Mouse (Mus musculus): ENCODE data around the gene 5730596B20Rik. TPM values are rescaled to one million over a fixed set of nuclear protein-coding genes. Genes with fewer than 3 reads are reported as not detected.

Gene 5730596B20Rik
- polyA plus RNA-seq, 1 experiment from 2014 or later = 2.8 TPM

DNA sequence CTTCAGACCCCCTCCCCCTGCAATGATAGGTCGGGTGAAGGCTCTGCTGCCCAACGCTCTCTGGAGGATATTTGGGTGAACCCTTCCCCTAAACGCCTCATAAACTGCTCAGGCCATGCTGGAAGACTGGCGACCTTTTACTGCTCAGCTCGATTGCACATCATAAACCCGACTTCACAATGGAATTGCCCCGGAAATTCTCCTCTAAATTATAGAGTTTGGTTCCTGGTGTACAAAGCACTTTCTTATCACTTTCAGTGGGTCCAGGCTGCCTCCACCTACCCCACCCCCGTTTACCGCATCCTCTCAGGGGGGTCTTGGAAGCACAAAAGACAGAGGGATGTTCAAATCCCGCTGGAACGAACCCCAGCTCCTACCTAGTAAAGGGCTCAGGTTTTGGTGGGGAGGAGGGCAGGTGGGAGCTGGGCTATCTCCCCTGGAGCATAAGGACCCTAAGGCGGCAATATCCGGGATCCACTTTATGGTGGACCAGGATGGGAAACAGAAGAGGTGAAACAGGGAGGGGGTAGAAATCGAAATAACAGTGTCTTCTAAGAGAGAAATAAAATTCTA, 41.4 kb downstream of the 5730596B20Rik start:
- Histone ChIP-seq H3K27ac (ENCODE audit: low read depth) (no peak overlapping the region), H3K4me2 (ENCODE audit: low read length) (peak overlapping the region; percentile 96; the same call in 1 of the 2 replicates), H3K4me1 (replicated peaks; ENCODE audit: control insufficient read depth, insufficient read depth, low read length) (peaks cover 24% of the 10 kb centered on the region; the same call in 1 of the 2 replicates), H3K4me3 (ENCODE audit: low read depth, low read length) (no peak overlapping the region), H3K27me3 (replicated peaks; ENCODE audit: control insufficient read depth, insufficient read depth, low read length) (peaks cover 95% of the 10 kb centered on the region), H3K36me3 (ENCODE audit: control insufficient read depth, insufficient read depth, low read length) (no peaks in the 10 kb centered on the region), H3K9me3 (ENCODE audit: control insufficient read depth, low read length) (no peaks in the 10 kb centered on the region), H3K9ac (ENCODE audit: low read length) (no peak overlapping the region)
- DNase-seq (ENCODE audit: low spot score) (no peak), ATAC-seq (replicated peaks; ENCODE audit: low FRiP score, low TSS enrichment, low read depth) (no peak)
- WGBS = 38% methylated on average over 14 of the region's 14 CpGs

DNA sequence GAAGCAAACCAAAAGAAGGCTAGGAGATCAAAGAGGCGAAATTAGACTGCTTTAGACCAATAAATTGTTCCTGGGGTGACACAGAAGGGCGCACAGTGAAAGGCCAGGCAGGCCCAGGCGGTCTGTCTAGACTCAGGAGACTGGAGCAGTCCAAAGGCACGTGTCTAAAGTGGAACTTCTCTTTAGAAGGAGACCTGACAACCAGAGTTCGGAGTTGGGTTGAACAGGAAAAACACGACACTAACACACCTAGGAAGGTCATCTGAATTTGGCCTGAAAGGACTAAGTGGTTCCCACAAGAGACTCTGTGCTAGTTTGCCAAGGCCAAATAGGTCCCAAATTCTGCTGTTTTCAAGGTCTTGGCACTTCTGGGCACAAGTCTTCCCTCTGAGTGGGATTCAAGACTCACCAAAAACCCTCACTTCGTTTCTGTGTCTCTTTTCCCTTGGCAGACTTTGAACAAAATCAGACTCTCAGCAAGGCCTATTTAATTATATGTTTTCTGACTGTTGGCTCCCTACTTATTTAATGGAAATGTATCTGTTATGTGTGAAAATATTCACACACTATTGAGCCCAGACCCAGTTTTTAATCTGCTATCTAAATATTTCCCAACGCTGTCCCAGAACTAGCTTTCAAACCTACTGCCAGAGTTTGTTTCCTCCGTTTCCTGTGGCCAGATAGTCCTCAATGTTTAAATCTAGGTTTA, 42.1 kb downstream of the 5730596B20Rik start:
- Histone ChIP-seq H3K27me3 (replicated peaks; ENCODE audit: control insufficient read depth, insufficient read depth, low read length) (peaks cover 95% of the 10 kb centered on the region), H3K4me3 (ENCODE audit: low read depth, low read length) (no peak overlapping the region), H3K9ac (ENCODE audit: low read length) (no peak overlapping the region), H3K4me1 (replicated peaks; ENCODE audit: control insufficient read depth, insufficient read depth, low read length) (peaks cover 23% of the 10 kb centered on the region; the same call in 1 of the 2 replicates), H3K4me2 (ENCODE audit: low read length) (peak overlapping the region; percentile 96), H3K9me3 (ENCODE audit: control insufficient read depth, low read length) (no peaks in the 10 kb centered on the region), H3K36me3 (ENCODE audit: control insufficient read depth, insufficient read depth, low read length) (no peaks in the 10 kb centered on the region), H3K27ac (ENCODE audit: low read depth) (no peak overlapping the region)
- 54% methylated on average over 9 of the region's 9 CpGs for whole genome bisulfite sequencing
- DNase-seq (ENCODE audit: low spot score) = no peak
- ATAC-seq (replicated peaks; ENCODE audit: low FRiP score, low TSS enrichment, low read depth) = no peak

DNA sequence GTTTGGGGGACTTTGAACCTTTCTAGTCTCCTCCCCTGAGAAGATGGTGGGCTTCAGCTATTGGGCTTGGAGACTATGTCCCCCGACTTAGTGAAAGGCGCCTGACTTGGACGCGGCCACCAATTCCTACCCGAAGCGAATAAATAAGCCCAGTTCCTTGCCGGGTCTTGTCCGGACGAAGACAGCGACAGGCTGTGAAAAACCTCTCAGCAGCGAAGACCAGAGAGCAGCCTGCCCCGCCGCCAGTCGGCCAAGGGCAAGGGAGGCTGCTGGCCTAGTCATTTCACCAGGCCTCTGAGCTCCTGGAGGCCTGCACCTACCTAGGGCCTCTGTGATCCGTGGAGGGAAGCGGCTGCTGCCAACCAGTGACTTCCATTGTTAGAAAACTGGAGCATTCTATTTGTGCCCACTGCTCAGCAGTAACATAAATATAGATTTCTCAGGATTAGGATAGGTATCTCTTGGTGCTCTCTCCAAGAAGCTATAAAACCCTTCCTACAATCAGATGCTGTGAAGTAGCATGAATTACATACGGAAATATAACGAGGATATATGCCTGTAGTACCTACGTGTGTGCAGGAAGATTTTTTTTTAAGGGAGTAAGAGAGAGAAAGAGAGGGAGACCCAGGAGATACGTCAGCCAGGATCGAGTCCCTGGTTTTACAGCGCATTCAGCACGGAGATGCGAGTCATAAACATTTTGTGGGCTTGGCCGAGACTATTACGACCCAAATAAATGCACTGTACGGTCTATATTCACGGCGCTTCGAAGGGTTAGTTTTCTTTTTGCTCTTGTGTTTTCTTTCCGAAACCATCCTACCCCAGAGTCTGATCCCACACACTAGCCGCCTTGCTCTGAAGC, 42.9 kb downstream of the 5730596B20Rik start:
- Histone ChIP-seq H3K9me3 (ENCODE audit: control insufficient read depth, low read length) (no peaks in the 10 kb centered on the region), H3K4me1 (replicated peaks; ENCODE audit: control insufficient read depth, insufficient read depth, low read length) (peaks cover 23% of the 10 kb centered on the region; the same call in 1 of the 2 replicates), H3K36me3 (ENCODE audit: control insufficient read depth, insufficient read depth, low read length) (no peaks in the 10 kb centered on the region), H3K9ac (ENCODE audit: low read length) (peak overlapping the region; percentile 64; the same call in 1 of the 2 replicates), H3K4me2 (ENCODE audit: low read length) (peak overlapping the region; percentile 96), H3K27ac (ENCODE audit: low read depth) (peak overlapping the region; percentile 84; the same call in 1 of the 2 replicates), H3K27me3 (replicated peaks; ENCODE audit: control insufficient read depth, insufficient read depth, low read length) (peaks cover 95% of the 10 kb centered on the region), H3K4me3 (ENCODE audit: low read depth, low read length) (peak overlapping the region; percentile 59)
- ATAC-seq (replicated peaks; ENCODE audit: low FRiP score, low TSS enrichment, low read depth) (no peak), DNase-seq (ENCODE audit: low spot score) (peak; percentile 85)
- 37% methylated on average over 32 of the region's 32 CpGs for WGBS

DNA sequence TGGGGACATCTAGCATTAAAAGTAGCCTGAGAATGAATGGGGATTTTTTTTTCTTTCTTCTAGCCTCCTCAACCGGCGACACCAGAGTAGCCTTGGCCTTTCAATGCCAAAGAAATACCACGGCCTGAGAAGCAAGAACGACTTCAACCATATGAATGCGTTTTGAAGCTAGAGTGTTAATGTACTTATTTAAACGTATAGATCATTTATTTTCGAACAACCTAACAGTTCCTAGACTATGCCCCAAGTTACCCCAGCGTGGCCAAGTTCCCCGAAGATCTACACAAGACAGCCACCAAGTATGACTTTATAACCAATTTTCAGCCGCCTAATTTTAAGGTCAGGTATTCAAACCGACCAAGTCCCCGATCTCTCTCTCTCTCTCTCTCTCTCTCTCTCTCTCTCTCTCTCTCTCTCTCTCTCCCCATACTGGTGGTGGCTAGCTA, 43.6 kb downstream of the 5730596B20Rik start:
- ATAC-seq (replicated peaks; ENCODE audit: low FRiP score, low TSS enrichment, low read depth) (no peak), DNase-seq (ENCODE audit: low spot score) (no peak)
- Histone ChIP-seq H3K9me3 (ENCODE audit: control insufficient read depth, low read length) (no peaks in the 10 kb centered on the region), H3K4me3 (ENCODE audit: low read depth, low read length) (peak overlapping the region; percentile 59), H3K4me2 (ENCODE audit: low read length) (peak overlapping the region; percentile 96), H3K27me3 (replicated peaks; ENCODE audit: control insufficient read depth, insufficient read depth, low read length) (peaks cover 95% of the 10 kb centered on the region), H3K36me3 (ENCODE audit: control insufficient read depth, insufficient read depth, low read length) (no peaks in the 10 kb centered on the region), H3K4me1 (replicated peaks; ENCODE audit: control insufficient read depth, insufficient read depth, low read length) (peaks cover 19% of the 10 kb centered on the region; the same call in 1 of the 2 replicates), H3K27ac (ENCODE audit: low read depth) (peak overlapping the region; percentile 84; the same call in 1 of the 2 replicates), H3K9ac (ENCODE audit: low read length) (peak overlapping the region; percentile 64)
- 16% methylated on average over 12 of the region's 12 CpGs for WGBS

DNA sequence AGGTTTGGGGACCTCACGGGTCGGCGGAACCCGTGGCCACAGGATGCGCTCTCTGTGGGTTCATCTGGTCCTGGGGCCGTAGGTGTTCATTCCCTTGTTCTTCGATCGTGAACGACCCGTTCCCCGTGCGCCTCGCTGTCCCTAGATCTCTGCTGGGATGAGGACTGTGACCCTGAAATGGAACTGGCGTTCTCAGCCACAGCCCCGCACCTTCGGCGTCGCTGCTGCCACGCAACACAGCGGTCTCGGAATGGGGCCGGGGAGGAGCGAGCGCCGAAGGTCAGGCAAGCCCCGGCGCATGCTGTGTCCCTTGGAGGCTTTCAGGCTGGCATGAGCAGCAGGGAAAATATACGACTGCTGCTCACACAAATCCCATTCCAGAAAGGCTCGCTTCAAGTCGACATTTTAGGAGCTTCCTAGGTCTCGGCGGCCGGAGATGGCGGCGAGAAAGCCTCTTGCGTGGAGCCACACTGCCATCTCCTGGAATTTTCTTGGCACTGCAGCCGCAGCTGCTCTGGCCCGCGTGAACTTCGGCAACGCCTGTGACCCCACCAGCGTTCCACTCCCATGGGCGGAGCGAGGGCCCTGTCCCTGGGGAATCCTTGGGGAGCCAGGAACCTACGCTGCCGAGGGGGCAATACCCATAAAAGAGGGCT, 44.2 kb downstream of the 5730596B20Rik start, which contains the start of gene Hoxa7:
TSS of gene Hoxa7 (minus strand) at position 518 of the 656 bp plus-strand sequence.
- WGBS = 2% methylated on average over 46 of the region's 46 CpGs
- Histone ChIP-seq H3K9ac (ENCODE audit: low read length) (peak within 1 kb of the TSS; percentile 64), H3K27me3 (replicated peaks; ENCODE audit: control insufficient read depth, insufficient read depth, low read length) (peaks cover 95% of the 10 kb centered on the region), H3K4me1 (replicated peaks; ENCODE audit: control insufficient read depth, insufficient read depth, low read length) (peaks cover 15% of the 10 kb centered on the region; the same call in 1 of the 2 replicates), H3K4me3 (ENCODE audit: low read depth, low read length) (peak within 1 kb of the TSS; percentile 59), H3K4me2 (ENCODE audit: low read length) (peak within 1 kb of the TSS; percentile 96), H3K36me3 (ENCODE audit: control insufficient read depth, insufficient read depth, low read length) (no peaks in the 10 kb centered on the region), H3K9me3 (ENCODE audit: control insufficient read depth, low read length) (no peaks in the 10 kb centered on the region), H3K27ac (ENCODE audit: low read depth) (peak within 1 kb of the TSS; percentile 84)
- ATAC-seq (replicated peaks; ENCODE audit: low FRiP score, low TSS enrichment, low read depth) (peak; percentile 45), DNase-seq (ENCODE audit: low spot score) (peak; percentile 98)

DNA sequence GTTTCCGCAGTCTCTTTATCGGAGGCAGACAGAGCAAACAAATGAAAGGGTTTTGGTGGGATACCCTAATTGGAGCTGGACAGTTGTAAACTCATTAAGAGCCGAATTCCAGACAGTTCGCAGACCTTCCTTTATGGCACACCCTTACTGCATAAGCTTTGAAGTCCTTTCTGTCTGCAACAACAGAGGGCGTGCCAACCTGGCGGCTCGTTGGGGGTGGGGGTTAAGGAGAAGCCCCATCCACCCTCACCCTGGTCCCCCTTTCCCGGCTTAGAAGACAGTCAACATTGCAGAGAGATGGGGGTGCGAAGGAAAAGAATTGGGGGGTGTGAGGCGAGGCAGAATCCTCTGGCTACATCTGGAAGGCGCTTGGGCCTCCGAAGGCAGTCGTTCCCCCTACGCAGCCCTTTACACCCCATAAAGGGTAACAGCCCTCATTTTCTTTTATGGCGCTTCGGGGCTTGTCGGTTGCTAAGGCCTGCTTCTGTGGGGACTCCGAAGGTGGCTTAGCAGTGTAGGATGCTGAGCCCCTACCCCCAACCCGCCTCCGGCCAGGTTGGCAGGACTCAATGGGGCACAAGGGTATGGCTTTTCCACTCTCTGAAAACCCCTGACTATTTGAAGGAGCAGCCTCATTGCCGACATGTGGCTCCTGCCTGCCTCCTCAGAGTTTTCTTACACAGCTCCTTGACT, 44.8 kb downstream of the 5730596B20Rik start:
- H3K9me3 ChIP-seq (ENCODE audit: control insufficient read depth, low read length) = no peaks in the 10 kb centered on the region
- ATAC-seq (replicated peaks; ENCODE audit: low FRiP score, low TSS enrichment, low read depth) (0 out of 2 replicates have a peak, but pooled peaks have one; percentile 10), DNase-seq (ENCODE audit: low spot score) (no peak)
- H3K9ac ChIP-seq (ENCODE audit: low read length) = peak overlapping the region; percentile 36; the same call in 1 of the 2 replicates
- H3K36me3 ChIP-seq (ENCODE audit: control insufficient read depth, insufficient read depth, low read length) = no peaks in the 10 kb centered on the region
- WGBS = 11% methylated on average over 21 of the region's 21 CpGs
- peak overlapping the region; percentile 59 for H3K4me3 ChIP-seq (ENCODE audit: low read depth, low read length)
- peak overlapping the region; percentile 96 for H3K4me2 ChIP-seq (ENCODE audit: low read length)
- peaks cover 96% of the 10 kb centered on the region for H3K27me3 ChIP-seq (replicated peaks; ENCODE audit: control insufficient read depth, insufficient read depth, low read length)
- H3K27ac ChIP-seq (ENCODE audit: low read depth) = peak overlapping the region; percentile 84
- peaks cover 15% of the 10 kb centered on the region; the same call in 1 of the 2 replicates for H3K4me1 ChIP-seq (replicated peaks; ENCODE audit: control insufficient read depth, insufficient read depth, low read length)

DNA sequence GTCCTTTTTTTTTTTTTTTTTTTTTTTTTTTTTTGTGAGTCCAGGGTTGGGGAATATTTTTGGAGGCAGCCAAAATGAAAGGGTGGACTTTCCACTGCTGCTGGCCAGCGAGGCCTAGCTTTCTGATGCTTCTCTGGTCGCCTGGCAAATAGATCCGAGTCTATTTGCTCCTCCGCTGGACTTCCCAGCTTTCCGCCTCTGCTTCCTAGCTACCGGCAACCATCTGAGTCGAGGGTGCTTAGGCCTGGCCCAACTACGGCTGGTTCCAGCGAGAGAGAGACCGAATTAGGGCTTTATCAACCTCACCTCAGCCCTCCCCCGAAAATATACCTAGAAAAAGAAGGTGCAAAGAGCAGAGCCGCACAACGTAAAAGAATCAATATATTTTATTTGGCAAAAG, 45.4 kb downstream of the 5730596B20Rik start:
- ATAC-seq (replicated peaks; ENCODE audit: low FRiP score, low TSS enrichment, low read depth) = no peak
- peak overlapping the region; percentile 59 for H3K4me3 ChIP-seq (ENCODE audit: low read depth, low read length)
- H3K4me2 ChIP-seq (ENCODE audit: low read length) = peak overlapping the region; percentile 96
- peaks cover 10% of the 10 kb centered on the region; the same call in 1 of the 2 replicates for H3K4me1 ChIP-seq (replicated peaks; ENCODE audit: control insufficient read depth, insufficient read depth, low read length)
- H3K9ac ChIP-seq (ENCODE audit: low read length) = peak overlapping the region; percentile 57; the same call in 1 of the 2 replicates
- WGBS = 32% methylated on average over 13 of the region's 13 CpGs
- no peak for DNase-seq (ENCODE audit: low spot score)
- H3K9me3 ChIP-seq (ENCODE audit: control insufficient read depth, low read length) = no peaks in the 10 kb centered on the region
- peak overlapping the region; percentile 84; the same call in 1 of the 2 replicates for H3K27ac ChIP-seq (ENCODE audit: low read depth)
- H3K27me3 ChIP-seq (replicated peaks; ENCODE audit: control insufficient read depth, insufficient read depth, low read length) = peaks cover 98% of the 10 kb centered on the region
- H3K36me3 ChIP-seq (ENCODE audit: control insufficient read depth, insufficient read depth, low read length) = no peaks in the 10 kb centered on the region

All from intestine, embryonic 14.5 days (tissue).